Mouse (Mus musculus): ENCODE data around the gene Bcl2l10. TPM values are rescaled to one million over a fixed set of nuclear protein-coding genes. Genes with fewer than 3 reads are reported as not detected.

Gene Bcl2l10
- total and polyA plus RNA-seq, 2 experiments from 2014 or later: not detected

GRCm38 (mm10) chr9:75330821-75331220, 16.7 kb upstream of the Bcl2l10 start:
- Histone ChIP-seq H3K4me2 (ENCODE audit: low read depth, low read length, poor library complexity, severe bottlenecking) (no peak overlapping the region), H3K4me3 (ENCODE audit: low read depth, low read length) (no peak overlapping the region), H3K36me3 (ENCODE audit: insufficient read depth, low read length) (peaks cover 41% of the 10 kb centered on the region), H3K27ac (ENCODE audit: low read depth, low read length) (no peak overlapping the region), H3K9ac (replicated peaks; ENCODE audit: low read length, poor library complexity, severe bottlenecking) (no peak overlapping the region), H3K27me3 (ENCODE audit: insufficient read depth, low read length) (no peaks in the 10 kb centered on the region), H3K9me3 (ENCODE audit: low read length) (no peaks in the 10 kb centered on the region), H3K4me1 (ENCODE audit: insufficient read depth, low read length) (no peaks in the 10 kb centered on the region)
- TF ChIP-seq CTCF (IDR thresholded peaks at IDR 0.05): no peak
- DNase-seq (ENCODE audit: low spot score) (no peak), ATAC-seq (ENCODE audit: low FRiP score) (no peak)
- WGBS: 88% methylated on average over 8 of the region's 8 CpGs

GRCm38 (mm10) chr9:75334440-75334839, 13.1 kb upstream of the Bcl2l10 start:
- Histone ChIP-seq H3K36me3 (ENCODE audit: insufficient read depth, low read length) (peaks cover 67% of the 10 kb centered on the region), H3K4me3 (ENCODE audit: low read depth, low read length) (no peak overlapping the region), H3K27me3 (ENCODE audit: insufficient read depth, low read length) (no peaks in the 10 kb centered on the region), H3K27ac (ENCODE audit: low read depth, low read length) (no peak overlapping the region), H3K9me3 (ENCODE audit: low read length) (no peaks in the 10 kb centered on the region), H3K9ac (replicated peaks; ENCODE audit: low read length, poor library complexity, severe bottlenecking) (no peak overlapping the region), H3K4me1 (ENCODE audit: insufficient read depth, low read length) (no peaks in the 10 kb centered on the region), H3K4me2 (ENCODE audit: low read depth, low read length, poor library complexity, severe bottlenecking) (no peak overlapping the region)
- WGBS: 87% methylated on average over 4 of the region's 4 CpGs
- DNase-seq (ENCODE audit: low spot score) (no peak), ATAC-seq (ENCODE audit: low FRiP score) (no peak)
- no peak for TF ChIP-seq CTCF (IDR thresholded peaks at IDR 0.05)

- Histone ChIP-seq H3K27ac (ENCODE audit: low read depth, low read length) (no peak overlapping the region), H3K4me3 (ENCODE audit: low read depth, low read length) (no peak overlapping the region), H3K9ac (replicated peaks; ENCODE audit: low read length, poor library complexity, severe bottlenecking) (no peak overlapping the region), H3K4me2 (ENCODE audit: low read depth, low read length, poor library complexity, severe bottlenecking) (no peak overlapping the region), H3K36me3 (ENCODE audit: insufficient read depth, low read length) (peaks cover 70% of the 10 kb centered on the region), H3K9me3 (ENCODE audit: low read length) (no peaks in the 10 kb centered on the region), H3K4me1 (ENCODE audit: insufficient read depth, low read length) (no peaks in the 10 kb centered on the region), H3K27me3 (ENCODE audit: insufficient read depth, low read length) (no peaks in the 10 kb centered on the region)
- no peak for DNase-seq (ENCODE audit: low spot score)
- ATAC-seq (ENCODE audit: low FRiP score): no peak
- 93% methylated on average over 6 of the region's 6 CpGs for WGBS
- no peak for TF ChIP-seq CTCF (IDR thresholded peaks at IDR 0.05)
Measured at GRCm38 (mm10) chr9:75338016-75338415, 9.5 kb upstream of the Bcl2l10 start.

DNA sequence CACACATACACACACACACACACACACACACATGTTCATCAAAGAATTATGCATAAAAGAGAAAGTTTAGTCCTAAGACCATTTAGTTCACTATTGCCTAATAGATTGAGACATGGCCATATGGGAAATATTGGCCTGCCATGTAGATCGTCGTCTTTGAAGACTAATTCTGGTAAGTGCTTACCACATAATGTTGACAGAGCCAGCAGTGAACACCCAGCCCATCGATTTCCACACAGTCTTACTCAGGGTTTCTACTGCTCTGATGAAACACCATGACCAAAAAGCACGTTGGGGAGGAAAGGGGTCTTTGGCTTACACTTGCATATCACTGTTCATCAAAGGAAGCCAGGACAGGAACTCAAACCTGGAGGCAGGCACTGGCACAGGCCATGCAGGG, 5.1 kb upstream of the Bcl2l10 start:
- no peak for TF ChIP-seq CTCF (IDR thresholded peaks at IDR 0.05)
- no peaks in the 10 kb centered on the region for H3K4me1 ChIP-seq (ENCODE audit: insufficient read depth, low read length)
- H3K4me2 ChIP-seq (ENCODE audit: low read depth, low read length, poor library complexity, severe bottlenecking): no peak overlapping the region
- peaks cover 61% of the 10 kb centered on the region for H3K36me3 ChIP-seq (ENCODE audit: insufficient read depth, low read length)
- no peaks in the 10 kb centered on the region for H3K27me3 ChIP-seq (ENCODE audit: insufficient read depth, low read length)
- WGBS: 90% methylated on average over 4 of the region's 4 CpGs
- H3K27ac ChIP-seq (ENCODE audit: low read depth, low read length): no peak overlapping the region
- no peak for DNase-seq (ENCODE audit: low spot score)
- no peak for ATAC-seq (ENCODE audit: low FRiP score)
- H3K9me3 ChIP-seq (ENCODE audit: low read length): no peaks in the 10 kb centered on the region
- no peak overlapping the region for H3K9ac ChIP-seq (replicated peaks; ENCODE audit: low read length, poor library complexity, severe bottlenecking)
- no peak overlapping the region for H3K4me3 ChIP-seq (ENCODE audit: low read depth, low read length)

DNA sequence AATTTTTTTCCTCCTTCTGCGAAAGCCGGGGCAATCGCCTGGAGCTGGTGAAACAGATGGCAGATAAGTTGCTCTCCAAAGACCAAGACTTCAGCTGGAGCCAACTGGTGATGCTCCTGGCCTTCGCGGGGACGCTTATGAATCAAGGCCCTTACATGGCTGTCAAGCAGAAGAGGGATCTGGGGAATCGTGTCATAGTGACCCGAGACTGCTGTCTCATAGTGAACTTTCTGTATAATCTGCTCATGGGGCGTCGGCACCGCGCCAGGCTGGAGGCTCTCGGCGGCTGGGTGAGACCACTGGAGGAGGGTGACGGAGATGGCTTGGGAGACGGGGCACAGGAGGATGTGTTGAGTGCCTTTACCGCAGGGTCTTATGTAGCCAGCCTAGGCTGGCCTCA, 508 bp downstream of the Bcl2l10 start:
- no peak for TF ChIP-seq CTCF (IDR thresholded peaks at IDR 0.05)
- Histone ChIP-seq H3K4me1 (ENCODE audit: insufficient read depth, low read length) (no peaks in the 10 kb centered on the region), H3K9me3 (ENCODE audit: low read length) (no peaks in the 10 kb centered on the region), H3K27ac (ENCODE audit: low read depth, low read length) (no peak overlapping the region), H3K4me2 (ENCODE audit: low read depth, low read length, poor library complexity, severe bottlenecking) (no peak overlapping the region), H3K36me3 (ENCODE audit: insufficient read depth, low read length) (peaks cover 25% of the 10 kb centered on the region), H3K9ac (replicated peaks; ENCODE audit: low read length, poor library complexity, severe bottlenecking) (no peak overlapping the region), H3K27me3 (ENCODE audit: insufficient read depth, low read length) (no peaks in the 10 kb centered on the region), H3K4me3 (ENCODE audit: low read depth, low read length) (no peak overlapping the region)
- DNase-seq (ENCODE audit: low spot score) (no peak), ATAC-seq (ENCODE audit: low FRiP score) (no peak)
- 93% methylated on average over 17 of the region's 17 CpGs for WGBS

DNA sequence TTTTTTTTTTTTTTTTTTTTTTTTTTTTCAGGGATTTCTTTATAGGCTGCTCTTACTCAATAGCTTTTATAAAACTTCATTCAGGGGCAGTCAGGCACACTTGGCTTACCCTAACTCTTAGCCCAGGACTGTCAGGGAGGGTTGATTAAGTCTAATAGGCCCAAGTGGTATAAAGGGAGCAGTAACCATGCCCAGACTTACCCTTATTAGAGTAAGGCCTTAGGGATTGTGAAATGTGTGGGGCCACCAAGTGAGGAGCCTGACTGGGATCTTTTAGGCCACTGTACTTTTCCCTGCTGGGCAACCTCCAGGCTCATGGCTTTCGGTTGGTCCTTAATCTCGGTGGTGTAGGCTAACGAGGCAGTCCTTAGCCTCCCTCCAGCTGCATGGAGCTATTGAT, 1.1 kb downstream of the Bcl2l10 start:
- TF ChIP-seq CTCF (IDR thresholded peaks at IDR 0.05): no peak
- ATAC-seq (ENCODE audit: low FRiP score): no peak
- H3K4me1 ChIP-seq (ENCODE audit: insufficient read depth, low read length): no peaks in the 10 kb centered on the region
- no peaks in the 10 kb centered on the region for H3K27me3 ChIP-seq (ENCODE audit: insufficient read depth, low read length)
- H3K4me3 ChIP-seq (ENCODE audit: low read depth, low read length): no peak overlapping the region
- WGBS: 54% methylated on average over 3 of the region's 3 CpGs
- H3K9ac ChIP-seq (replicated peaks; ENCODE audit: low read length, poor library complexity, severe bottlenecking): no peak overlapping the region
- H3K9me3 ChIP-seq (ENCODE audit: low read length): no peaks in the 10 kb centered on the region
- peaks cover 20% of the 10 kb centered on the region for H3K36me3 ChIP-seq (ENCODE audit: insufficient read depth, low read length)
- H3K27ac ChIP-seq (ENCODE audit: low read depth, low read length): no peak overlapping the region
- H3K4me2 ChIP-seq (ENCODE audit: low read depth, low read length, poor library complexity, severe bottlenecking): no peak overlapping the region
- DNase-seq (ENCODE audit: low spot score): no peak
